Mouse (Mus musculus) intestine, embryonic 14.5 days (tissue): ENCODE measurements around the gene Gm826. TPM values are rescaled to one million over a fixed set of nuclear protein-coding genes. Genes with fewer than 3 reads are reported as not detected.

Experiments
- ATAC-seq: fragments of 200-750 bp; cut with Nextera tagmentation; replicated peaks from 2 replicates; pipeline ENCODE4 v1.8.0; 2017; ENCODE audit warnings: low read depth, moderate number of reproducible peaks, moderate TSS enrichment, moderate library complexity; ENCODE audit not compliant: low FRiP score, low TSS enrichment
- DNase-seq: peaks from one replicate; pipeline ENCODE4 v3.0.0-alpha.2; 2018; ENCODE audit warnings: low spot score
- H3K27ac ChIP-seq: fragments of 300-500 bp; sonication (generic); 2 replicates; pipeline ENCODE4 v1.5.1; 2014; ENCODE audit warnings: low read depth, mild to moderate bottlenecking, control low read depth
- H3K27me3 ChIP-seq: fragments of 300-500 bp; sonication (generic); replicated peaks from 2 replicates; pipeline ENCODE4 v1.6.1; 2014; ENCODE audit warnings: low read length, control low read depth; ENCODE audit not compliant: control insufficient read depth, insufficient read depth
- H3K36me3 ChIP-seq: fragments of 300-500 bp; sonication (generic); 2 replicates; pipeline ENCODE4 v1.6.1; 2014; ENCODE audit warnings: low read length, control low read depth; ENCODE audit not compliant: control insufficient read depth, insufficient read depth
- H3K4me1 ChIP-seq: fragments of 300-500 bp; sonication (generic); replicated peaks from 2 replicates; pipeline ENCODE4 v1.6.1; 2014; ENCODE audit warnings: low read length, control low read depth, mixed read lengths; ENCODE audit not compliant: control insufficient read depth, insufficient read depth
- H3K4me2 ChIP-seq: fragments of 300-500 bp; sonication (generic); 2 replicates; pipeline ENCODE4 v1.6.1; 2014; ENCODE audit warnings: low read length
- H3K4me3 ChIP-seq: fragments of 300-500 bp; sonication (generic); 2 replicates; pipeline ENCODE4 v1.5.1; 2014; ENCODE audit warnings: low read depth, low read length, control low read depth, mixed read lengths
- H3K9ac ChIP-seq: fragments of 300-500 bp; sonication (generic); 2 replicates; pipeline ENCODE4 v1.6.1; 2014; ENCODE audit warnings: mild to moderate bottlenecking, low read length
- H3K9me3 ChIP-seq: fragments of 300-500 bp; sonication (generic); 2 replicates; pipeline ENCODE4 v1.6.1; 2016; ENCODE audit warnings: low read length, control low read depth; ENCODE audit not compliant: control insufficient read depth
- WGBS: fragments of 180-500 bp; shearing (Covaris S2); extraction: QIAGEN DNeasy Blood & Tissue Kit; methylation state at CpG from one replicate; pipeline ENCODE4 v1.1.7; 2014; 5-methylcytosine and 5-hydroxymethylcytosine counted together
- polyA plus RNA-seq: library from polyadenylated mRNA; unstranded; fragments of >200 nt; fragmentation: Nextera tagmentation; extraction: Ambion mirVana; gene quantifications from 2 replicates; pipeline ENCODE4 v1.2.1, GENCODE M21; 2014

The Gm826 gene
- polyA plus RNA-seq, 1 experiment from 2014 or later = 3.0 TPM

GRCm38 (mm10) chr2:160357442-160357841 is 23.5 kb upstream of the Gm826 start:
- DNase-seq = no peak
- Histone ChIP-seq H3K9me3 (no peaks in the 10 kb centered on the region), H3K4me2 (no peak overlapping the region), H3K4me1 (no peaks in the 10 kb centered on the region; the same call in 1 of the 2 replicates), H3K9ac (no peak overlapping the region), H3K4me3 (no peak overlapping the region), H3K27ac (no peak overlapping the region), H3K36me3 (no peaks in the 10 kb centered on the region), H3K27me3 (peaks cover 68% of the 10 kb centered on the region)
- 21% methylated on average over 4 of the region's 4 CpGs for WGBS
- no peak for ATAC-seq

- no peak overlapping the region for H3K27ac ChIP-seq
- H3K4me2 ChIP-seq = no peak overlapping the region
- ATAC-seq (no peak), DNase-seq (no peak)
- H3K9ac ChIP-seq = no peak overlapping the region
- no peaks in the 10 kb centered on the region for H3K36me3 ChIP-seq
- H3K9me3 ChIP-seq = no peaks in the 10 kb centered on the region
- no peak overlapping the region for H3K4me3 ChIP-seq
- WGBS = 50% methylated on average over 5 of the region's 5 CpGs
- H3K27me3 ChIP-seq = peaks cover 56% of the 10 kb centered on the region
- H3K4me1 ChIP-seq = no peaks in the 10 kb centered on the region; the same call in 1 of the 2 replicates
Measured at GRCm38 (mm10) chr2:160356132-160356531, 22.2 kb upstream of the Gm826 start.

- Histone ChIP-seq H3K9me3 (no peaks in the 10 kb centered on the region), H3K4me2 (no peak overlapping the region), H3K27ac (no peak overlapping the region), H3K27me3 (peaks cover 38% of the 10 kb centered on the region), H3K9ac (no peak overlapping the region), H3K4me1 (no peaks in the 10 kb centered on the region; the same call in 1 of the 2 replicates), H3K36me3 (no peaks in the 10 kb centered on the region), H3K4me3 (no peak overlapping the region)
- ATAC-seq = no peak
- DNase-seq = no peak
- 57% methylated on average over 2 of the region's 2 CpGs for WGBS
Measured at GRCm38 (mm10) chr2:160354319-160354718, 20.4 kb upstream of the Gm826 start.

GRCm38 (mm10) chr2:160353581-160353980 is 19.6 kb upstream of the Gm826 start:
- ATAC-seq (peak; percentile 82), DNase-seq (no peak)
- WGBS = 27% methylated on average over 2 of the region's 2 CpGs
- Histone ChIP-seq H3K27me3 (peaks cover 30% of the 10 kb centered on the region), H3K36me3 (no peaks in the 10 kb centered on the region), H3K4me1 (peaks cover 4% of the 10 kb centered on the region), H3K27ac (peak overlapping the region; percentile 16; the same call in 1 of the 2 replicates), H3K9me3 (no peaks in the 10 kb centered on the region), H3K4me3 (no peak overlapping the region), H3K9ac (no peak overlapping the region), H3K4me2 (no peak overlapping the region)

GRCm38 (mm10) chr2:160351038-160351574 is 17.1 kb upstream of the Gm826 start:
- no peaks in the 10 kb centered on the region for H3K9me3 ChIP-seq
- ATAC-seq (no peak), DNase-seq (no peak)
- H3K4me3 ChIP-seq = no peak overlapping the region
- peaks cover 12% of the 10 kb centered on the region for H3K27me3 ChIP-seq
- no peaks in the 10 kb centered on the region for H3K36me3 ChIP-seq
- H3K9ac ChIP-seq = no peak overlapping the region
- H3K27ac ChIP-seq = no peak overlapping the region
- H3K4me1 ChIP-seq = peaks cover 4% of the 10 kb centered on the region
- WGBS = 50% methylated on average over 8 of the region's 8 CpGs
- H3K4me2 ChIP-seq = no peak overlapping the region

- Histone ChIP-seq H3K4me2 (no peak overlapping the region), H3K9ac (no peak overlapping the region), H3K27ac (no peak overlapping the region), H3K36me3 (no peaks in the 10 kb centered on the region), H3K9me3 (no peaks in the 10 kb centered on the region), H3K4me1 (peaks cover 4% of the 10 kb centered on the region), H3K4me3 (no peak overlapping the region), H3K27me3 (0 out of 2 replicates have a peak, but pooled peaks cover 5% of the 10 kb centered on the region)
- ATAC-seq (no peak), DNase-seq (no peak)
- WGBS = 31% methylated on average over 4 of the region's 4 CpGs
Measured at GRCm38 (mm10) chr2:160349578-160349977, 15.6 kb upstream of the Gm826 start.

GRCm38 (mm10) chr2:160348796-160349195 is 14.8 kb upstream of the Gm826 start:
- Histone ChIP-seq H3K4me3 (no peak overlapping the region), H3K27ac (no peak overlapping the region), H3K36me3 (no peaks in the 10 kb centered on the region), H3K9me3 (no peaks in the 10 kb centered on the region), H3K9ac (no peak overlapping the region), H3K27me3 (0 out of 2 replicates have a peak, but pooled peaks cover 5% of the 10 kb centered on the region), H3K4me2 (no peak overlapping the region), H3K4me1 (peaks cover 4% of the 10 kb centered on the region)
- 31% methylated on average over 7 of the region's 7 CpGs for WGBS
- DNase-seq = no peak
- 0 out of 2 replicates have a peak, but pooled peaks have one; percentile 4 for ATAC-seq

GRCm38 (mm10) chr2:160348072-160348604 is 14.2 kb upstream of the Gm826 start:
- DNase-seq = no peak
- H3K27ac ChIP-seq = no peak overlapping the region
- H3K4me1 ChIP-seq = peaks cover 4% of the 10 kb centered on the region; the same call in 1 of the 2 replicates
- H3K4me3 ChIP-seq = no peak overlapping the region
- H3K9ac ChIP-seq = no peak overlapping the region
- no peak overlapping the region for H3K4me2 ChIP-seq
- 0 out of 2 replicates have a peak, but pooled peaks cover 5% of the 10 kb centered on the region for H3K27me3 ChIP-seq
- H3K36me3 ChIP-seq = no peaks in the 10 kb centered on the region
- 60% methylated on average over 4 of the region's 4 CpGs for WGBS
- ATAC-seq = no peak
- H3K9me3 ChIP-seq = no peaks in the 10 kb centered on the region

- H3K4me2 ChIP-seq = no peak overlapping the region
- no peak overlapping the region for H3K27ac ChIP-seq
- no peak overlapping the region for H3K4me3 ChIP-seq
- ATAC-seq (no peak), DNase-seq (no peak)
- H3K9me3 ChIP-seq = no peaks in the 10 kb centered on the region
- peaks cover 4% of the 10 kb centered on the region; the same call in 1 of the 2 replicates for H3K4me1 ChIP-seq
- H3K36me3 ChIP-seq = no peaks in the 10 kb centered on the region
- H3K27me3 ChIP-seq = no peaks in the 10 kb centered on the region
- no peak overlapping the region for H3K9ac ChIP-seq
Measured at GRCm38 (mm10) chr2:160345644-160346043, 11.7 kb upstream of the Gm826 start.
